Mouse (Mus musculus) lung, postnatal 36 days (tissue): Measurements from ENCODE around the gene Gtf2f2.
"Not testable (repeated sequence)": the region's sequence is repeated elsewhere in the genome, so short reads cannot be mapped to it uniquely, and the experiment has no call there.

ENCODE experiments used
- DNase-seq: peaks from one replicate; pipeline ENCODE4 v3.0.0; 2022; ENCODE audit warnings: mixed read lengths

Gene Gtf2f2

DNA sequence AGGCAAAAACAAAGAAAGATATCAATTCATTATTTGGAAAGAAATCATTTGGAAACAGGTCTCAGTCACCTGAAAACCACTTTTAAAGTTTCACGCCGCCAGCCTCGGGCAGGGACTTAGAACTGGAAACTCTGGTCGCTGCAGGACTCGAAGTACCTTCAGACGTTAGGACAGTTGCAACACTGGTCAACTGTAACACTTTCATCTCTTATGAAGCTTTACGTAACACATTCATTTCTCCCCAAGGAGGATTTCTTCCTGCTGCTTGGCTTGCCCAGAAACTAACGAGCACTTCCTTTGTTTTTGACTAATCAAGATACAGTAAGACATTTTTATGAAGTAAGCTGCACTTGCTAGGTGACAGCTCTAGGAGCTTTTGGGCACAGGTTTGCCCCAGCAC is 103.7 kb downstream of the Gtf2f2 start:
- DNase-seq, result no peak

DNA sequence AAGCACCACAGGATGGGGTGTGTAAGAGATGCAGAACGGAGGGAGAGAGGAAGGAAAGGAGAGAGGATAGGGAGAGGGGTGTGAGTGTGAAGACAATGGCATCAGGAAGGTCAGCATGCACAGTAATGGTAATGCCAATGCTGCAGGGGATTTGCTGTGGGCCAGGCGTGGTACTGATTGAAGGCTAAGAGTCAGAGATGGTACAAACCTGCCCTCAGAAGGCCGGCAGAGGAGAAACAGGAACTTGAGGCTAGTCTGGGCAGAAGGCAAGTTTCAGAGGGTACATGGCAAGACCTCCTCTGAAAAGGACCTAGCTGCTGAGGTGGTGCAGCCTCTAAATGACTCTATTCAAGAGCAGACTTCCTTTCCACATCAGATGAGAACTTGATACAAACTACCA is 105.7 kb downstream of the Gtf2f2 start:
- DNase-seq, result no peak

DNA sequence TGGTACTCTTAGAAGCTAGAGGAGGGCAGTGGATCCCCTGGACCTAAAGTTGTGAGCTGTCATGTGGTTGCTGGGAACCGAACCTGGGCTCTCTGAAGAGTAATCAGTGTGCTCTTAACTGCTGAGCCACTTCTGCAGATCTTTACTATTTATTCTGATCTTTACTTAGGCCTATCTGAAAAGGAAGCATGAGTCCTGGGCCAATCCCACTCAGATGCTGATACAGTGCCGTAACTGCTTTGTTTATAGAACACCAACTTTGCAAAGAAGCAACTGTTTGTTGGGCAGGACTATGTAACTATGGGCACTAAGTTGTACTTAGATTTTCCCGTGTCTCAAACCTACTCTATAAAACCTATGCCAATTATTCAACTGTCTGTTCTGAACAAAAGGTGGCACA is 107.5 kb downstream of the Gtf2f2 start:
- DNase-seq, result peak; percentile 61

DNA sequence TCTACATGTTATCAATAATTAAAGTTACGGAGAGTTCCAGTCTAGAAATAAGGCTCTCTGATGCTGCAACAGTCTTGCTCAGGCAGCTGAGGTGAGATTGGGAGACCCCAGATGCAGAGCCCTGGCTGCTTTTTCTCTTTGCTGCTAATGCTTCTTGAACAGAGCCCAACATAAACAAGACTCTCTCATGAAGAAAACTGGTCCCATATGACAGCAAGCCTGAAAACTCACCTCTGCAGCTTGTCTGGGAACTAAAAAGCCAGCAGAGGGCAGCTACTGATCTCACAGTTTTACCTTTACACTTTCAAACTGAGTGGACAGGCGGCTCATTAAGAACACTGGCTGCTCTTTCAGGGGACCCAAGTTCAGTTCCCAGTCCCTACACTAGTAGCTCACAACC is 108.7 kb downstream of the Gtf2f2 start:
- no peak for DNase-seq

DNA sequence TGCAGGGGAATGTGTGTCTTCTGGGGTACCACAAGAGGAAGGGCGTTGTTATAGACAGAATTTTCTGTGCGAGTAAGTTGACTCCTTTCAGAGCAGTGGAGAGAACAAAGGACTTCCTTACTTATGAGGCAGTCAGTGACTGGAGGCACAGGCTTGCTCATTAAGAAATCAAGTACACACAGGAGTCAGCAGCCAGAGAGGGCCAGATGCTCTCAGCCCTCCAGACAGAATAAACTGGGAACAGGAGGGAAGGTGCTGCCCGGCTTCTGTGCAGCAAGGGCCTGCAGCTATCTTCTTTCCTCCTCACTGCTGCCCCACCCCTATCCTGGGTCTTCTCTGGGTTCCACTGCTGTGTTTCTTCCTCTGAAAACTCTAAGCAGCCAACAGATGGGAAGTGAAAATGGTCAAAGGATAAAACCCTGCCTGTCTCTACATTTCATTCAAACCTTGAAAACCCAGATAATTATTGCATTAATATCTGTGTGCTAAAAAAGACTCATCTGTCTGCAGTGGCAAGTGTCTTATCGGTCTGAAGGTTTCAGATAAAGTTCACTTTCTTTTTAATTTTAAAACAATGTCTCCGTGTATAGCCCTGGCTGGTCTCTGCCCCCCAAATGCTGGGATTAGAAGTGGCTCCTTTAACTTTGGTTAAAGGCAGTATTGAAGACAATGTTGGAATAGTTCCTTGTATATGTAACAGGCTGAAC is 109.7 kb downstream of the Gtf2f2 start:
- DNase-seq, result no peak

DNA sequence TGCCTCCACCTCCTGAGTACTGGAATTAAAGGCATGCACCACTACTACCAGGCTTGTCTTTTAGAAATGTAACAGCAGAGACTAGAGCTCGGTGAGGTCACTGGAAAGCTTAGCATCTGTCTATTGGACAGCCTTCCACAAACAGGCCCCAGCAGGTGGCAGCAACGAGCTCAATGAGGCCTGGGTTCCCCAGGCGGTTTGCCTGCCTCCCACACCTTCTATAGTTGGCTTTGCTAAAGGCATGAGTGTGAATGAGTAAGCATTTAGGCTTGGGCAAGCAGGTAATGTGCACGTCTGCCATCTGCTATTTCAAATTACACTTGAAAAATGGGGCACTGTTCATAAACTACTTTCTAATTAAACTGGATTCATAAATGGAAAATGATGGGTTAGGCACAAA is 111.1 kb downstream of the Gtf2f2 start:
- DNase-seq, result peak; percentile 92

DNA sequence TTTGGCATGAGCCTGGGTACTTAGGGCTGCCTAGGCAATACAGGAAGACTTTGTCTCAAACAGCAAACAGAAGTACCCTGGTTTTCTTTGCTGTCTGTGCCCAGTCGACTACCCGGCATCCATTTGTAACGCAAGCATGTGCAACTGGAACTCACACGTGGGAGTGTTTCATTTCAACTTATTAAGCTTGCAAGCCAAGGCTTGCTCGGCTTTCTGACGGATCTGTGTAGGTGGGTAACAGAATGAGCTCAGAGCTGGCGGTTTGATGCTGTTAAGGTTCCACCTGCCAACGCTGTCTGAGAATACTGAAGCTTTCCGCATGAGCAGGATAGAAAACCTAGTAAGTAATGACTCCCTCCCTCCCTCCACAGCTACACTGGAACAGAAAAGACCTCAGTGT is 118.5 kb downstream of the Gtf2f2 start:
- no peak for DNase-seq

DNA sequence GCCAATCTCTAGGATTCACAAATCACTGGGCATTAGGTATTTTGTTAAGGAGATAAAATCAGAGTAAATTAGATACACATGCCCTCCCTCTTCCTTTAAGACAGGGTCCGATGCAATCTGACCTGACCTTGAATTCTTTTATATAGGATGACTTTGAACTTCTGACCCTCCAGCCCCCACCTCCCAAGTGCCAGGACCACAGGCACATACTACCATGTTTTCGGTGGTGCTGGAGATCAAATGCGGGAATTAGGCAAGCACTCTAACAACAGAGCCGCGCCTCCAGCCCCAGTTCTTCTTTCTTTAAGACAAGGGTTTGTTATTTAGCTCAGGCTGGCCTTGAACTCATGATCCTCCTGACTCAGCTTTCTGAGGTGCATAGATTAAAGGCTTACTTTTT is 126.8 kb downstream of the Gtf2f2 start:
- no peak for DNase-seq

DNA sequence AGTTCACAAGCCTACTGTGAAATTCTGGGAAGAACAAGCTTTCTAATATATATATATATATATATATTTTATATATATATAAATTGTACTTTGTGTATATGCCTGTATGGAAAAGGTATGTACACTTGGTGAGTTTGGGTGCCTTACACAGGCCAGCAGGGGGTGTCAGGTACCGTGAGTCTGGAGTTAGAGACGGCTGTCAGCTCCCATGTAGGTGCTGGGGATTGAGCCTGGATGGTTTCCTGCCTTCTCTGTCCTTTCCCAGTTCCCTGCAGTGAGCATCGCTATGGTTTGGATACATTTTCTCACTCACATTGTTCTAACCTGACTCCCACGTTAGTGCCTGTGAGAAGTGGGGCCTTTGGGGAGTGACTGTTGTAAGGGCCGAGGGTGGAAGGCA is 127.3 kb downstream of the Gtf2f2 start:
- DNase-seq, result no peak

DNA sequence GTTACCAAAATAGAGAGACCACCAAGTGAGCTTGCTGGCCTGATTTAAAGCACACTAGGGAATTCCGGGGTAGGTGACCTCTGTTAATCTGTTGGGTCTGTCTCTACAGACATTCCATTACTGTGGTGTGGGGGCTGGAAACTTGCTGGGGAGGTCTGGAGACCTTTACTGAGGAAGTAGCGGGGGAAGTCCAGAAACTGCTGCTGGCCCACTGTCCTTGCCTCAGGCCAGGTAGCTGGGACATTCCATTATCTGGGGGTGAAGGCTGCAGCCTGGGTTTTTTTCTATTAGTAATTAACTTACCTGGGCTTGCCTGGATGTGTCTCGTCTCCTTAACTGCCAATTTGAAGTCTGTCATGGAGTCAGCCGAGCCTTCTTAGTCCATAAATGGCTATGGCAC is 128.8 kb downstream of the Gtf2f2 start:
- no peak for DNase-seq

DNA sequence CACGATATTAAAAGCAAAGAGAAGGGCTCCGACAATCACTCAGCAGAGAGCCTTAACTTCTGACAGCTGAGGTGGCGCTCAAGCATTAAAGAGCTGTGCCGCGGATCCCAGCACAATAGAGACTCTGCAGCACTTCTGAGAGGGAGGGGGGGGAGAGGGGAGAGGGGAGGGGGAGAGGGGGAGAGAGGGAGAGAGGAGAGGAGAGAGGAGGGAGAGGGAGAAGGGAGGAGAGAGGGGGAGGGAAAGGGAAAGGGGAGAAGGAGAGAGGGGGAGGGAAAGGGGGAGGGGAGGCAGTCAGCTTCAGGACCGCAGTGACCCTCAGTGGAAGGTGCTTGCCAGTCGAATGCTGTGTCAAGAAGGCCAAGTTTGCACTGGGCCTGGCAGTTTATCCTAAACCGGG is 131.7 kb downstream of the Gtf2f2 start:
- DNase-seq, result no peak

DNA sequence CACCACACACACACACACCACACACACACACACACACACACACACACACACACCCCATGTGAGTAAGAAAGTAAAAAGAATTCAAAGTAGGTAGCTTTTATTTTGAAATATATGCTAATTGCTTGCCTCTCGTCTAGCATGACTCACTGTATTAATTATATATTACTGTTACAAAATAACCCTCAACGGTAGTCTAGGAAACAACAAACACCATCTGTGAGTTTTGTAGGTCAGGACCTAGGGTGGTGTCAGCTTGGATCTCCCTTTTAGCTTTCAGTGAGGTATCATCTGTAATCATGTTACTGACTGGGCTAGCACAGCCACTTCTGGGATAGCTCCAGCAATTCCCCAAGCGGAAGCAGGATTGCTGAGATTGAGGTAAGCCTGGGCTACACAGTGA is 133.4 kb downstream of the Gtf2f2 start:
- no peak for DNase-seq

DNA sequence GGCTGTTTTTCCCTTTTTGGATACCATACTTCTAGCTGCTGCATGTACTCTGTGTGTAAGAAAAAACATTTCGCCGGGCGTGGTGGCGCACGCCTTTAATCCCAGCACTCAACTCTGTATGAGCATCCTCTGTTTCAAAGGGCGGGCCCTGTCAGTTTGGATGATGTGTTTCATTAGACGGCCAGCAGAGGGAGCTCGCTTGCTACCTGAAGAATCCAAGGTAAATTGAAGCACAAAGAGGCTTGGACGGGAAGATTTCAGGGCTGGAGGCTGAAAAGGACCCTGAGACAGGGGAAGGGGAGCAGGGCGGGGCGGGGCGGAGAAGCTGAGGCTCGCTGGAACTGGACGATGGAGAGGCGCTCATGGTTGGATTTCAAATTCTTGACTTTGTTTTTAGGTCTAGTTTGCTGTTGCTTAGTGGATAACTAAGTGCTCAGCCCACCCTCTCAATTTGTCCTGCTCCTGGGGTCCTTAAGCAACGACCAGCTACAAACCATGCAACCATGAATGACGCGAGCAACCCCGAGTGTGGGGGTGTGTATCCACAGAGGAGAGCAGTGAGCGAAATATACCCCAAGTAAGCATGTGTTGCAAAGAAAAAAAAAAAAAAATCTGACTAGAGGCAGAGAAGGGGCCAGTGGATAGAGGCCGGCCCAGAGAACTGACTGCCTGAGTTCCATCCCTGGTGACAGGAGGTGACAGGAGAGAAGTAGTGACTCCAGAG is 134.2 kb downstream of the Gtf2f2 start:
- peak; percentile 87 for DNase-seq

DNA sequence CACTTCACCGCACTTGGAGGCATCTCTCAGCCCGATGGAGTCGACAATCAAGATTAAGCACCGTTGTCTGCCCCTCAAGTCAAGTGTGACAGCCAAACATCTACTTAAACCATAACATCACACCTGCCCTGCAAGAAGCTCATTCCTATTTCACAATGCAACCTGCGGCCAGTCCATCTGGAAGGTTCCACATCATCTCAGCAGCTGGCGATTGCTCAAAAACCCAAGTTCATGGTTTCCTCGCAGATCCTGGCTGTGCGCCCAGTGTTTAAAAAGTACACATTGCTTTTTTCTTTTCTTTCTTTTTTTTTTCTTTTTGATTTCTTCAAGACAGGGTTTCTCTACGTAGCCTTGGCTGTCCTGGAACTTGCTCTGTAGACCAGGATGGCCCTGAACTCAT is 137.1 kb downstream of the Gtf2f2 start:
- peak; percentile 76 for DNase-seq

DNA sequence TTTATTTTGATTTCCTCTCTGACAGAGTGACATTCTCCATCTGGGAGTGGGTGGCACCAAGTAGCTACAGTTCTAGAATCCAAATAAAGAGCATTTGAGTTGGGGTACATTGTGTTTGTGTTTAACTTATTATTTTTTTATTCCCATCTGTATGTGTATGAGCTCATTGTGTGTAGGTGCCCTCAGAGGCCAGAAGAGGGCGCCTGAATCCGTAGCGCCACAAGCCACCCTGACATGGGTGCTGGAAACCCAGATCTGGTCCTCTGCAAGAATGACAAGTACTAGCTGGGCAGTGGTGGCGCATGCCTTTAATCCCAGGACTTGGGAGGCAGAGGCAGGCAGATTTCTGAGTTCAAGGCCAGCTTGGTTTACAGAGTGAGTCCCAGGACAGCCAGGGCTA is 138.9 kb downstream of the Gtf2f2 start:
- DNase-seq, result no peak

DNA sequence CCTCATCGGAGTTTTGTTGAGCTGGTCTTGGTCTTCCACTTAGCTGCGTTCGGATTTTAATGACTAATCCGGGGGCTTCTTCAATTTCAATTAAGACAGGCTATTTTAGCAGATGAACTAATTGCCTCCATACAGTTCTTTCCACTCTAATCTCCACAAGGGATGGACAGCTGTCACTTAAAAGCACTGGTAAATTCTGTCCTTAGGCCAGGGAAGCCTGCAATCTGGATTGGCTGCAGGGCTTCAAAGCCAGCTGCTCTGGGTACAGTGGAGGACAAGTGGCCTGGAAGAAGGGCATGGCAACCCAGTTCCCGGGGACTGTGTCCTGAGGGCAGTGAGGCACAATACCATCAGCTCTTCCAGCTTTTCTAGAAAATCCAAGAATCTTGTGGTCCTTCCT is 139.6 kb downstream of the Gtf2f2 start:
- DNase-seq, result no peak

DNA sequence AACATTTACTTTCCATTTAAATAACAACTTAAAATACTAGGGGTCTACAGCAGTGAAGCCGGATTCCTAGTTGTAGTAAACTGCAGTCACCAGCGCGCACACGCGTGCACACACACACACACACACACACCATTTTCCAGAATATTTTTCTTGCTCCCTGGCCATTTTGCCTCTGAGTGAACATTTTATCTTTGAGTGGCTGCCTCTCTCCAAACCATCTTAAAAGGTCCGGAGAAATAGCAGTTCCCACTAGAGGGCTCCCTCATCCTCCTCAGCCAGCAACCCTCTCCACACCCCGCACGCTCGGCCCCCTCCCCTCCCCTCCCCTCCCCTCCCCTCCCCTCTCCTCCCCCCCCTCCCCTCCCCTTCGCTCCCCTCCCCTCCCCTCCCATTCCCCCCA is 140.0 kb downstream of the Gtf2f2 start:
- DNase-seq, result peak; percentile 78

DNA sequence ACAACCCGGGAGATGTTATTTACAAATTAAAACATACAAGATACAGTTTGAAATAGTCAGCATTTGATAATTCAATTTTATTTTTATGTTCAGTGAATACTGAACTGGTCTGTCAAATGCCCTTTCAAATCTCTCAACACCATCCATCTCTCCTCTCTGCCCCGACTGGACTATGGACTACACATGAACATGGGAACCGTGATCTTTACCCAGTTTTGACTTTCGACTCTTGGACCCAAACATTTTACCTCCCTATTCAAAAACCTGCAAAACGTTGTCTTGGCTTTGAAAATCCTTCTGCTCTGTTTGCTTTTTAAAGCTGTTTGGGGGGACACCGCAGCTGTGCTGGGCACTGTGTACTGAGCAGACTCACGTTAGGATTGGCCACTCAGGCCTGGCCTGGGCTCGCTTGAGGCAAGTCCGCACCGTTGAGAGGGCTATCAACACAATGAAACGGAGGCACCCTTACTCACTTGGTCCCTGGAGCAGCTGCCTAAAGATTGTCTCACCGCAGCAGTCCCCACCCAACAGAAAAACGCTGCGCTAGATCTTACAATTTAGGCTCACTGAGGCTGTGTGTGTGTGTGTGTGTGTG is 140.8 kb downstream of the Gtf2f2 start:
- DNase-seq, result no peak

DNA sequence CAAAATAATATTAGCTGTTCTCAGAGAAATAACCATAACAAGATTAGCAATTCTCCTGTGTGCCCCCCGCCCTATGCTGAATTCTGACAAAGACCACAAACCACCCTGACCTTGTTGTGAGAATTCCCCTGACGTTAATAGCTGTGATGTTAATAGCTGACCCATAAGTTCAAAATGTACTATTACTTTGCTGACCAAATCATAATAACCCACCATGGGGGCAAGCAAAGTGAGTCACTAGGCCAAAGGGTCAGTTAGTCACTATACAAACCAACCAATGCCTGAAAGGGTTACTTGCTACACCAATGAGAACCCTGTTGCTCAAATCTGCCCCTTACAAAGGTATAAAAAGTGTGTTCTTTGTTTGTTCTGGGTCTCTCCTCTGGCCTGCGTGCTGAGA is 142.6 kb downstream of the Gtf2f2 start:
- not testable (repeated sequence) for DNase-seq

DNA sequence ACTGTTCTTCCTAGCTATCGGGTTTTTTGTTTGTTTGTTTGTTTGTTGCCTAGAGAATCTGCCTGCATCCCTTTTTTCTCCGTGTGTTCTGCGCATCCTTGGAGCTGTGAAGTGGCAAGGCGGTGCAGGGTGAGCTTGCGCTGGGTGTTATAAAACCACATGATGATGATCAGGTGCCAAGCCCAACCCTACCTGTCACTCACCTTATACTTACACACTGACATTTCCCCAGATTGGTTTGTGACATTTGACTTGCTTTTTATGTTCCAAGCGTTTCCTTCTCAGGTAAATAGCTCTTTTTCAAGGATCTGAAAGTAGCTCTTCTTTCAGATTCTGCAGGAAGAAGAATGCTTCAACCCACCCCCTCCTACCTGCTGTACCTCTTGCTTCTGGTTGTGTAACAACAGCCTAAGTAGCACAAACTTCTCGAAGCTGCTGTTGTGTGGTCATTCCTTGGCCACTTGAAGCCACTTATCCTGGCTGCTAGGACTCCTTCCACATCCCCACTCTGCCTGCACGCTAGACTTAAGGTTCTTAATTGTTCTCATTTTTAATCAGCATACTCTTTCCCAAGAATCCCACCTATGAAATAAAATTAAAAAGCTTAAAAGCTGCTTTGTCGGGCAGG is 143.8 kb downstream of the Gtf2f2 start:
- peak; percentile 85 for DNase-seq

DNA sequence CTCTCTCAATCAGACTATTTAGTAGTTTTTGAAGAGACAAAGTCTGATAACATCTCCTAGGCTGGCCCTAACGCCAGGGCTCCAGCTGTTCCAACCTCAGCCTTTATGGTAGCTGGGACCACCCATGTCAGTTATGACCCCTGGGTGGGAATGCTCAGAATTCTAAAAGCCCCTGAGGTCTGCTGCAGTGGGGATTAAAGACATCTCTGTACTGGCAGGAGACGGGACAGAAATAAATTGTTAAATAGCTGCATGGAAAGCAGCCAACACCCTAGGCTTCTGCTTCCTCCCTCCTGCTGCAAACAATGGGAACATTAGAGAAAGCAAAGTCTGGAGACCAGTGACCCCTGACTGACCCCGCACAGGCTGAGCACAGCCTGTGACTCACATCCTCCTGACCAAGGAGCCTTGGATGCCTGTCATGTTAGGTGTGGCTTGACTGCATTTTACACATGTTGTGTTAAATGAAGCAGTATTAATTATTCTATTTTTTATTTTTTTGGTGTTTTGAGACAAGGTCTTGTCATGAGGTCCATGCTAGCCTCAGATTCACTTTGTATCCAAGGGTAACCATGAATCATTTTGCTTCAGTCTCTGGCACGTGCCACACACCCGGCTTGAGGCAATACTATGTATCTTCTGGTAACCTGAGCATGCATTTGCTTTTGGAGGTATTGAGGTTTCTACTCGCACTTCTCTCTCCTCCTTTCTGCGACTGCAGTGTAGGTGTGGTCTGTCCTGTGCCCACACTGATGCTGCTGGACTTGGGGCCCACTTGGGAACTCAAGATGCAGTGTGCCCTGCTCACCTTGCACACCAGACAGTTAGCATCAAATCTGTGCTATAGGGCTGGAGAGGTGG is 146.9 kb downstream of the Gtf2f2 start:
- peak; percentile 92 for DNase-seq

DNA sequence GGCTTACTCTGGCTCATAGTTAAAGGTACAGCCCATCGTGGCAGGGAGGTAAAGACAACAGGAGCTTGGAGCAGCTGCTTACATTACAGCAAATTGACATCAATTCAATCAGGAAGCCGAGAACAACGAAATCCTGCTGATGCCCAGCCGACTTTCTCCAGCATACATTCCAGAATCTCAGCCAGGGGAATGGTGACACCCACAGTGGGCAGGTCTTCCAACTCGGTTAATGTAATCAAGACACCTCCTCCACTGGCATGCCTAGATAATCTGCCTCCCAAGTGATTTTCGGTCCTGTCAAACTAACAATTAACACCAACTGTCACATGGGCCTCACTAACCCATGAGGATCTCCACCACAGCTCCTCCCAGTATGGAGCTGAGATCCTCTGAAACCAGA is 148.0 kb downstream of the Gtf2f2 start:
- DNase-seq, result no peak

DNA sequence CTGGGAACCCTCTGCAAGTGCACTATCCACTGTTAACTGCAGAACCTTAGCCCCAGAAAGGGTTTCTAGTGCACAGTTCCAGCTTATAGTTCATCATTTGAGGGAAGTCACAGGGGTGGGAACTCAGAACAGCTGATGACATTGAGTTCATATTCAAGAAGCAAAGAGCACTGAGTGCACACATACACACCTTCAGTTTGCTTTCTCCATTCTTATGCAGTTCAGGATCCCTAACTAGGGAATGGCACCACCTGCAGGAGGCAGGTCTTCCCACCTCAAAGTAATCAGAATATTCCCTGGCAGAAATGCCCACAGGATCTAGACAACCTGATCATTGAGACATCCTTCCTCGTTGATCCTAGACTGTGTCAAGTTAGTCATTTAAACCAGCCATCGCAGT is 151.0 kb downstream of the Gtf2f2 start:
- no peak for DNase-seq
